ENCODE assay signal across 18 mouse cellular contexts in the genomic region with DNA sequence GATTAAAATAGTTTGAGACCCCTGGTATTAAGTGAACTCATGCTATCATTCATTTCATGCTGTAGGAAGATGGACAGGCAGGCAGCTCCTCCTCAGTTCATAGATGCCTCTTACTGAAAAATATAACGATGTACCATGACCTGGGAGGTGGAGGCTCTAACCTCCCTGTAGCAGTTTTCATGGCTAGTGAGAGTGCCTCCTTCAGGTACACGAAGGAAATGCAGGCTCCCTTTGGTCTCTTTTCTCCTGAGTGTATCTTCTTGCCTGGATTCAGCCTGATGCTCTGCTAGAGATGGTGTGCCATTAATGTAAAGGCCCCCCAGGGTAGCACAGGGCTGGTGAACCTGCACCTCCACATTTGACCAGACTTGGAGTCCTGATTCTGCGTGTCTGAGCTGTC.
A peak's percentile ranks its signal among the peaks of the same experiment; 100 is the strongest.
DNase-seq lines count a peak whose midpoint lies in the region; TF ChIP-seq lines count a peak whose summit lies in the region.
"Had no signal": no experiment of that assay in that cellular context is flagged by ENCODE, and none has a peak within 500 bp of the region (broad histone marks: within the 10 kb centered on the region; RNA-seq: fewer than 3 reads in every experiment).

No protein-coding gene starts in this region.

- DNase-seq in heart, adult 11 months = peak; percentile 55
- no peak for DNase-seq in heart, postnatal 10 days
- DNase-seq in left cerebral cortex, adult 2 months (ENCODE audit: extremely low spot score in 1 of 2, low spot score in 2 of 2) = no peak
- no peak for DNase-seq in left cerebral cortex, adult 9 months (ENCODE audit: low spot score in 2 of 2)
- DNase-seq in thymus, postnatal 4 days = peak; percentile 37
- DNase-seq in thymus, adult 2 months = no peak
- DNase-seq in ovary, postnatal 14 days (ENCODE audit: low spot score) = no peak
- DNase-seq: adrenal gland, postnatal 14 days; gastrocnemius, postnatal 25 days; kidney, adult 18-20 months; kidney, postnatal 4 days; lung, adult 18-20 months; retina, postnatal 1 day; right cerebral cortex, postnatal 25 days; spleen, adult 18-20 months had no signal

- H3K36me3 ChIP-seq in thymus, adult 2 months (ENCODE audit: control insufficient read depth, insufficient read depth, low read length) = no peaks in the 10 kb centered on the region
- H3K36me3 ChIP-seq: midbrain, embryonic 12.5 days; neural tube, embryonic 12.5 days had no signal

- peak; percentile 25 for TF ChIP-seq CTCF in left cerebral cortex, adult 2 months (IDR thresholded peaks at IDR 0.05)
- TF ChIP-seq CTCF in thymus, adult 2 months (IDR thresholded peaks at IDR 0.05; ENCODE audit: borderline replicate concordance, control insufficient read depth, extremely low read depth, insufficient read depth, low read length, poor library complexity) = no peak

- H3K4me3 ChIP-seq in left cerebral cortex, adult 2 months = no peak overlapping the region
- no peak overlapping the region for H3K4me3 ChIP-seq in thymus, adult 2 months (ENCODE audit: control insufficient read depth, insufficient read depth, low read length)
- H3K4me3 ChIP-seq: embryonic facial prominence, embryonic 10.5 days; midbrain, embryonic 12.5 days; neural tube, embryonic 12.5 days had no signal

- peaks cover 20% of the 10 kb centered on the region for H3K4me1 ChIP-seq in thymus, adult 2 months (replicated peaks; ENCODE audit: control insufficient read depth, insufficient read depth, low read length)

- TF ChIP-seq POLR2A in thymus, adult 2 months (IDR thresholded peaks at IDR 0.05; ENCODE audit: control insufficient read depth, extremely low read depth, insufficient read depth, low read length, poor library complexity) = no peak

- H3K27ac ChIP-seq in left cerebral cortex, adult 2 months = no peak overlapping the region
- H3K27ac ChIP-seq in thymus, adult 2 months (ENCODE audit: control insufficient read depth, insufficient read depth, low read length) = no peak overlapping the region
- H3K27ac ChIP-seq: embryonic facial prominence, embryonic 10.5 days; midbrain, embryonic 12.5 days; neural tube, embryonic 12.5 days had no signal

- no peaks in the 10 kb centered on the region for H3K27me3 ChIP-seq in thymus, adult 2 months (ENCODE audit: control insufficient read depth, insufficient read depth, low read length)
- H3K27me3 ChIP-seq: midbrain, embryonic 12.5 days; neural tube, embryonic 12.5 days had no signal

- intact Hi-C loops in heart, postnatal 10 days (cut with DNase I) = no loop called here
- intact Hi-C loops in left cerebral cortex, adult 2 months (cut with DNase I) = no loop called here

- WGBS in thymus, adult 2 months = 94% methylated on average over 3 of the region's 3 CpGs

Comparison
In these comparisons a context has a peak if more than half of its experiments do, and no peak if none do; other contexts are left out.
1. DNase-seq: peak in heart, adult 11 months (single experiment) and thymus, postnatal 4 days (single experiment); none in heart, postnatal 10 days (0 of 2), left cerebral cortex, adult 2 months (0 of 2), left cerebral cortex, adult 9 months (0 of 2), thymus, adult 2 months (single experiment) and ovary, postnatal 14 days (single experiment).